Mouse (Mus musculus): ENCODE results near the gene Pigx.

DNA sequence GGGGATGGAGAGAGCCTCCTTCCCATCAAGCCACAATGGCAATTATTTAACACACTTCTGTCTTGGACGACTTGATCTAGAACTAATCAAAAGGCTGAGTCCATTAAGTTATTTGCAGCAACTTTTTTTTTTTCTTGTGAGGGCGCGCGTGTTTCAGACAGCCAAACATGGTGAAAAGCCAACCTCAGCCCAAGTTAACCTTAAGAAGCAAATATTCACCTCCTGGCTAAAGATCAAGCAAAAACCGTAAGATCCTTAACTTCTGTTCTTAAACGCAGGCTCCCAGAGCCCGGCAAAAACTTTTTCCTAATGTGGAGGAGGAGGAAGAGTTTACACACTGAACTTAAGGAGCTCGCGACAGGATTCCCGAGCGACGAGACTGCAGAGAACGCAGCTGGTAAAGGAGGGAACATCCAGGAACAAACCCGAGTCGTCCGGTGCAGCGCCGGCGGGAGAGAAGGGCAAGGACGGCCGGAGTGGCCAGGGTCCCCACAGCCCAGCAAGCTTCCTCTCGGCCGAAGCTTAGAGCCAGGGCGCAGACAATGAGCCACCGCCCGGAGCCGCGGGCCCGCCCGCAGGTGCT, 21.0 kb downstream of the Pigx start:
- TF ChIP-seq CTCF (IDR thresholded peaks at IDR 0.05; ENCODE audit: borderline replicate concordance, insufficient read depth, low read depth, low read length) (no peak), POLR2A (IDR thresholded peaks at IDR 0.05; ENCODE audit: borderline replicate concordance, insufficient read depth, low read length) (no peak)

All from cerebellum, adult 2 months (tissue).